Mouse (Mus musculus): ENCODE results near the gene Atp8a2.

The Atp8a2 gene

GRCm38 (mm10) chr14:59919865-59920264 lies 277.1 kb downstream of the Atp8a2 start:
- DNase-seq (ENCODE audit: low spot score in 2 of 2): no peak

DNA sequence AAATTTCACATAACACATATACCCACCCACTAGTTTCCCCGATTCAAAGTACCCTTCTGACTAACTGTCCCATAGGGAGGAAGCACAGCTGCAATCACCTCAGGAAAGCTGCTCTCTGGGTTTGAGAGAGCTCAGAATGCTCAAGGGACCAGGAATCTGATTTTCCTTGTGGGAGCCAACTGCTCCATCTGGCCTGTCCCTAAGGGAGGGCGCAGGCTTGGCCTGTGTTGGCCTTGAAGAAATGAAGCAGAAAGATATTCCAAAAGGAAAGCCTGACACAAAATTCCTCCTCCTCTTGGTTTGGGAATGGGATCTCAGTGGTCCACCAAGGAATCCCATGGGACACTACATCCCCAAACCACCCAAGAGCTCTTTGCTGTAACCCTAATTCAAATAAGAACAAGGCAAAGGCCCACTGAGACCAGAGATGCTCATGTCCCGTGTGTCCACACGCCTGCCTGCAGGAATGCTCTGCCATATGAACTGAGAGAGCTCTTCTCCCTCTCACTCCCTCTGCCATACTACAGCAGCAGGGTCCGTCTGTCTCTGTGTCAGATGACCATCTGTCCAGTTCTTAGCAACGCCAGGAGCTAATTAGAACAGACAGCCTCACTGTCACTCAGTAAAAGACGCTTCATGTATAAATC lies 293.4 kb downstream of the Atp8a2 start:
- DNase-seq (ENCODE audit: low spot score in 2 of 2): no peak

- DNase-seq (ENCODE audit: low spot score in 2 of 2): no peak
These were observed 303.0 kb downstream of the Atp8a2 start for GRCm38 (mm10) chr14:59893971-59894370.

DNA sequence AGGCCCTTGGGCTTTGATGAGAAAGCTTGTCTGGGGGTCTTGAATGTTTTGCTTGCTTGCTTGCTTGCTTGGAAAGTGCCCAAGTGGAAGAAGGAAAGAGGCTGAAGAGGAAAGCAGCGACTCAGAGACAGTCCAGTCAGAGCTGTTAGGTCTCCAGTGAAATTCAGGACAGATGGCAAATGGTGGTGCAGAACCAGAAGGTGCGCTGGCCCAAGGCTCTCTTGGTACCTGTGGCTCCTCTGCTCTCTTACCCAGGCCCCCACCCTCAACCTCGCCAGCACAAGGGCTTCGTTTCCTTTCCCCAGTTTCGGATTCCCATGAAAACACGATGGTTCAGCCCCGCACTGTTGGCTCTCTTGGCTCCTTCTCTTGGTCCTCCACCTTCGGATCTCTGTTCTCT lies 304.9 kb downstream of the Atp8a2 start:
- no peak for DNase-seq (ENCODE audit: low spot score in 2 of 2)

DNA sequence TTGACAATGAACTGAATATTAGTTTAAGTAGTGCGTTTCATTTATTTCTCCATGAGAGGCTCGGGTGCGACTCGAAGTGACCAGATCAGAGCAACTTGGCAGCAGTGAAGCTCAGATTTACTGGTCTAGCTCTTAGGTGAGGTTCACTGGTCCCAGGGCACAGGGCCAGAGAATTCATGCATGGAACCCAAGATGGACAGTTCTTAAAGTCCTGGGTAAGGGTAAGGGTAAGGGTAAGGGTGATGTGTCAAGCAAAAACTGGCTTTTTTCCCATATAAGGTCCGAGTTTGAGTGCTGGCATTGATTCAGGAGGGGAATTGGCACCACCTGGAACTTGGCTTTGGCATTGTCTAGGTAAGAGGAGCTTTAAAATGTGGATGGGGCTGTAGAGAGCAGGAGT lies 305.5 kb downstream of the Atp8a2 start:
- DNase-seq (ENCODE audit: low spot score in 2 of 2): no peak

- no peak for DNase-seq (ENCODE audit: low spot score in 2 of 2)
These were observed 306.2 kb downstream of the Atp8a2 start for GRCm38 (mm10) chr14:59890818-59891217.

DNA sequence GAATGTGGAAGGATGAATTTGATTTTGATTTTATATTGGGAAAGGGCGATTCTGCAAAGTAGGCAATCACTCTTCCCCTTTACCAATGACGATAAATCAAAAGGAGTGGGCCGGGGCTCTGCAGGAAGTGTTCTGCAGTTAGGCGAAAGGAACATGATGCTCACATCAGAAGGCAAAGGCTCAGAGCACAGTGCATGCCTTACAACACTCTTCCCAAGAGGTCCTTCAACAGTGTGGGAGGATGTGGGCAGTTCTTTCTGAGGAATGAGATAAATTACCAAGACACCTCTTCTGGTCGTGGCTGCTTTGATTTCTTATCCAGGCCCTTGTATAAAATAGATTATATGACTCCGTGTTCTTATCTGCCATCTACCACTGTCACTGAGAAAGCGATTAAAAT lies 306.9 kb downstream of the Atp8a2 start:
- DNase-seq (ENCODE audit: low spot score in 2 of 2): no peak

GRCm38 (mm10) chr14:59888446-59888845 lies 308.5 kb downstream of the Atp8a2 start:
- DNase-seq (ENCODE audit: low spot score in 2 of 2): no peak

- DNase-seq (ENCODE audit: low spot score in 2 of 2): no peak
These were observed 308.9 kb downstream of the Atp8a2 start for GRCm38 (mm10) chr14:59888046-59888445.

- no peak for DNase-seq (ENCODE audit: low spot score in 2 of 2)
These were observed 309.7 kb downstream of the Atp8a2 start for GRCm38 (mm10) chr14:59887061-59887861.

DNA sequence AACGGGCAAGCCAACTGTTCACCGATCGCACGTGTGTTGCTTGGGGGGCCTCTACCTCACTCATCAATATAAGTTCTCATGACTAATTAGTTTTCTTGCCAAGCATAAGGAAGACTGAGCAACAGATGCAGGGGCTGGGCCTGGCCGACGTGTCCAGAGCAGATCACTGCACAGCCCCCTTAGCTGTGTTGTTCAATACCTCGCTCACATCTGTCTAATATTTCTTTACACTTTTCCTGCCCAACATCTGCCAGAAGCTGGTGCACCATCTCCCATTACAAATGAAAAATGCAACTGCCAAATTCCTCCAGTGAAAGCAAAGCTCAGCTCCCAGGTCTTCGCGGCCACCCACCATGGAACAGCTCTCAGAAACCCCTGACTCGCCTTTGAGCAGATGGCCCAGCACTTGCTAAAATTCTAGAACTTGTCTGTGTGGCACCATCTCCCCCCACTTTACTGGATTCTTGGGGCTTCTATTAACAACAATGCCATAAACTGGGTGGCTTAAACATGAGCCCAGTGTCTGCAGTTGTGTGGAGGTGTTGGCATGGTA lies 313.4 kb downstream of the Atp8a2 start:
- DNase-seq (ENCODE audit: low spot score in 2 of 2): no peak

- no peak for DNase-seq (ENCODE audit: low spot score in 2 of 2)
These were observed 316.1 kb downstream of the Atp8a2 start for GRCm38 (mm10) chr14:59880829-59881228.

DNA sequence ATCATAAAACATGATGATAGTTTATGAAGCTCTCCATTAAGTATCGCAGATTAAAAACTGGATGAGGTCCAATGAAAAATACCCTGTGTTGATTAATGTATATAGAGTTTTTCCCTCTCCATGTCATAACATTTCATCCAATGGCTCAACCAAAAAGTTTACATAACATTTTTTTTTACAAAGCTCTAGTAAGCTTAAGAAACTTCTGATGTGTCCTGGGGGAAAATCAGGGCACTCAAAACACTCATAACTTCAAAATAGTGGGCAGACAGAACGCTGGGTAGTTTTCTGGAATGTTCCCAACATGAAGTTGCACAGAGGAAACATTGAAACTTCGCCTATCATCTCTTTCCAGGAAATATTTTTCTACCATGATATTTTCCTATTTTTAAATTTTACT lies 318.7 kb downstream of the Atp8a2 start:
- no peak for DNase-seq (ENCODE audit: low spot score in 2 of 2)

DNA sequence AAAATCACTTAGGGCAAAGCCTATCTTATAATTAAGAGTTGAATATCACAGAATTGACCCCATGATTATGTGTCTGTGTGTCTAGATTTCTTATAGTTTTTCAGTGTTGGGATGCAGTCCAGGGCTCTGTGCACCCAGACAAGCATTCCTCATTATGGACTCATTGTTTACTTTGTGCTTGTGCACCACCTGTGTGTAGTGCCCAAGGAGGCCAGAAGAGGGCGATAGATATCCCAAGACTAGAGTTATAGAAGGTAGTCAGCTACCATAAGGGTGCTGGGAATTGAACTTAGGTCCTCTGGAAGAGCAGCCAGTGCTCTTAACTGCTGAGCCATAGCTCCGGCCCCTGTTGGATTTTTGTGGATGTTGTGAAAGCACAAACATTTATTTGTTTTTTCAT lies 320.5 kb downstream of the Atp8a2 start:
- DNase-seq (ENCODE audit: low spot score in 2 of 2): no peak

- DNase-seq (ENCODE audit: low spot score in 2 of 2): no peak
These were observed 328.6 kb downstream of the Atp8a2 start for GRCm38 (mm10) chr14:59868369-59868768.

DNA sequence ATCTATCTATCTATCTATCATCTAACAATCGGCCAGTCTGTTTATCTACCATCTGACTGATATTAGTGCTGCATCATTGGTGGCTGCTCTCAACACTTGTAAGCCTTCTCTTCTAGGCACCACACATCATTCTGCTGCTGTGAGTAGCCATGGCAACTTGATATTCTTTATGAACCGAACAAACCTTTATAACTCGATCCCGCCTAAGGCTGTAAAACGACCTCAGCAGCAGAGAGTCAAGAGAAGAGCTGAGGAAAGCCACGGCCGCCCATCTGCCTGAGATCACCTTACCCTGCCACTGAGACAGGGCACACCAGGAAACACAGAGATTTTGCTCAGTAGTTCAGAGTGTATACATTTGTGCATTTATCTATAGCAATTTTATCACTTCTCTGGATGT lies 329.2 kb downstream of the Atp8a2 start:
- no peak for DNase-seq (ENCODE audit: low spot score in 2 of 2)

DNA sequence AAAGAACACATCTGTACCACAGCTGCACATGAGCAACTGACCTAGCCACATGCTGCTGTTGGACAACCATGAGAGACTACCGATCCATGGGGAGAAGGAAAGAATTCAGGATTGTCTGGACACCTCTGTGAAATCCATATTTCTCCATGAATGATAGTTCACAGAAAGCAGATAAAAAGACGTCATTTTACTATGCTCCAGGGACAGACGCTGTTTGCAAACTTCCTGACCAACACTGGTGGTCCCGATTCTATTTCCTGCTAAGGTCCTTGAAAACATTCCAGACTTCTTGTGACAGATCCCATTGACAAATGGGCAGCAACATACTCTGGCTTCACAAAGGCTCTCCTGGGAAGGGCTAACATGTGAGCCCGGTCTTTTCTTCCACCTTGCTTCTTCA lies 331.0 kb downstream of the Atp8a2 start:
- DNase-seq (ENCODE audit: low spot score in 2 of 2): no peak

DNA sequence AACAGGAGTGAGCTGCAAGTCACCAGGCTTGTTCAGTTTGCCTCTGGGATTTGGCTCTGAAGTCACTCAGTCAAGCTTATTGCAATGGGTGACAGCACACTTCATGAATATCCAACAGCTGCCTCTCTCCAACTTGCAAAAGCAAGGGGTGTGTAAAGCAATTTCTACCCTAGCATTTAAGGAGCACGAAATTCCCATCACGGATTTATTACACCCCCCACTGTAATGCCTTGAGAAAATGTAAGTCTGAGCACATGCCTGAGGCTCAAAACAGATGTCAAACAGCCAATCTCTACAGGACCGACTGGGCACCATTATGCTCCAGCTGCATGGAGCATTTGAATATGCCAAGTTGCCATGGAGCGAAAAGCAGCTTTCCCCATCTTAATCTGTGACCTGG lies 334.6 kb downstream of the Atp8a2 start:
- DNase-seq (ENCODE audit: low spot score in 2 of 2): no peak

DNA sequence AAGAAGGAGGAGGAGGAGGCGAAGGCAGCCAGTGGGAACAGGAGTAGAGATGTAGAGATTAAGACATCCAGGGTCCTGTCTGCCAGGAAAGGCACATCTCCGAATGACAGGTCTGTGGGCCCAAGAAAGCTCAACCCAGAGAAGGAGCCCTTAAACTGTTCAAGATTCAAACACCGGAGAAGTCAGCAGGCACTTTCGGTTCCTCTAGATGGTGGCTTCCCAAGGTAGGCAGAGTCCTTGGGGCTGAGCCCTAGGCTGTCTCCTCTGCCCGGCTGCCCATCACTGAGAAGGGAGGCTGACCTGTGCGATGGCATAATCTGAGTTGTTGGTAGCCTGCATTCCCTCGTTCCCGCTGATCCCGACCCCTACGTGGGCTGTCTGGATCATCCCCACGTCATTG lies 337.1 kb downstream of the Atp8a2 start:
- DNase-seq (ENCODE audit: low spot score in 2 of 2): no peak

DNA sequence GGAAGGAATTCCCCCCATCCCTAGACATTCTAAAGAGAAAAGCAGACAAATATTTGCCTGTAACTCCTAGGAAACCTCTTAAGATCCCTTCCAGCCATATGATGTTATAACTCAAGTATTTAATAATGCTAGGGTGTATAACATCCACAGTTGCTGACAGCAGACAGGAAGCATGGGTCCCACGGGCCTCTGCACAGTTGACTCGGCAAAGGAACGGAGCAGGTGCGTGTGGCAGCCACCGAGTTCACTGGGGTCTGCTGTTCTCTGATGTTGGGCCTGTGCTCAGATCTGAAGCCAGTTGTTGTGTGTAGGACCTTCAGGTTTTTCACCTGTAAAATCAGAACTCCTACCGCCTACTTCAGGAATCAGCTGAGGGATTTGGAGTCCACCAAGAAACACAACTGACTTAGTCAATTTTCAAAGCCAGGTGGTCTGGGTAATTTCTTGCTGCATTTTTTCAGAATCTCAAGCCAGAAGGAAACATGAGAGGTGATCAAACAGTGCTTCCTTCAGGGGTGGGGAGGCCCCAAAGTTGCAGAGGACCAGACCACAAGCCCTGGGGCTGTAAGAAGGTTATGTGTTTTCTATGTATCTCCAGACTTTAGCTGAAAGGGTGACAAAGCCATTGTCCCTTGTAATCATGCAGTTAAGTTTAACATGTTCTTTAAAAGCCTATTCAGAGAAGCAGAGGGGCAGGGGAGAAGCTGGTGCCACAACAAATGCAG lies 338.3 kb downstream of the Atp8a2 start:
- no peak for DNase-seq (ENCODE audit: low spot score in 2 of 2)

GRCm38 (mm10) chr14:59853139-59853538 lies 343.8 kb downstream of the Atp8a2 start:
- no peak for DNase-seq (ENCODE audit: low spot score in 2 of 2)

DNA sequence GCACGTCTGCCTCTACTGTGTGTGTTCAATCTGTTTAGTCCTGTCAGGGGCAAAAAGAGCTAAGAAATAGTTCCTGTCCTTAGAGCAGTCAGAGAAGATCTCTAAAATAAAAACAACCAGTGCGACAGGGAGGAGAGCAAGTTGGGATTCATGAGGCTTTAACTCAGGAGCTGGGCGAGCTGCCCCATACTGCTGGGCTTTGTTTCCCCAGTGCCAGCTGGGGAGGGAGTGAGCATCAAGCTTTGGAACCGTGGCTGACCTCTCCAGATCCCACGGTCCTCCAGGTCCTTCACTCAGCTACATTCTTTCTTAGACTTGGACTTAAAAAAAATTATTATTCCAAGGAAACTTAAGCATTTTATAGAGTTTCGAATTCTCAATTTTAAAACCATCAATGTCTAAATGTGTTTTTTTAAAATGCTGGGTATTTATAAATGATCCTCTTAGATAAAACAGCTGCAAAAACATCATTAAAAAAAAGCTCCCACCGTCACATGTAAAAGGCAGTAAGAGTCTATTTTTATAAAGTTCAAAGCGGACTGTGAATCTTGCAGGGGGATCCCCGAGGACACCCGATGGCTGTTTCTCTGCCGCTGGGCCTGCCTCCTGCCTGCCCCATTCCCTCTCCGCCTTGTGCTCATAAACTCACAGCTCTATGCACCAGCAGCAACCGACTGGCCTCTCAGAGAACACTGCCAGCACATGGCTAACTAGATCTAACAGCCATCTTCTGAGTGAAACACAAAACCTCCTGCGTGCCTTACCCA lies 350.2 kb downstream of the Atp8a2 start:
- no peak for DNase-seq (ENCODE audit: low spot score in 2 of 2)

All from spleen, postnatal 10 days (tissue).